Mouse (Mus musculus) heart, embryonic 12.5 days (tissue): ENCODE data around the gene Msi2. TPM values are rescaled to one million over a fixed set of nuclear protein-coding genes. Genes with fewer than 3 reads are reported as not detected.
A peak's percentile ranks its signal among the peaks of the same experiment; 100 is the strongest.

Experiments
- ATAC-seq: fragments of 200-750 bp; cut with Nextera tagmentation; 2 replicates; pipeline ENCODE4 v1.8.0; 2017; ENCODE audit warnings: moderate TSS enrichment, moderate library complexity; ENCODE audit not compliant: insufficient number of reproducible peaks, low FRiP score
- H3K27ac ChIP-seq: fragments of 300-500 bp; sonication (generic); 2 replicates; pipeline ENCODE4 v1.5.1; 2016; ENCODE audit warnings: mild to moderate bottlenecking, moderate library complexity; ENCODE audit not compliant: poor library complexity, severe bottlenecking
- H3K27me3 ChIP-seq: fragments of 300-500 bp; sonication (generic); replicated peaks from 2 replicates; pipeline ENCODE4 v1.6.1; 2016; ENCODE audit warnings: mild to moderate bottlenecking, moderate library complexity
- H3K36me3 ChIP-seq: fragments of 300-500 bp; sonication (generic); 2 replicates; pipeline ENCODE4 v1.6.1; 2016; ENCODE audit warnings: mild to moderate bottlenecking, moderate library complexity
- H3K4me1 ChIP-seq: fragments of 300-500 bp; sonication (generic); replicated peaks from 2 replicates; pipeline ENCODE4 v1.6.1; 2016; ENCODE audit warnings: mild to moderate bottlenecking
- H3K4me2 ChIP-seq: fragments of 300-500 bp; sonication (generic); 2 replicates; pipeline ENCODE4 v1.6.1; 2016; ENCODE audit warnings: mild to moderate bottlenecking, moderate library complexity
- H3K4me3 ChIP-seq: fragments of 300-500 bp; sonication (generic); 2 replicates; pipeline ENCODE4 v1.5.1; 2016; ENCODE audit warnings: mild to moderate bottlenecking
- H3K9ac ChIP-seq: fragments of 300-500 bp; sonication (generic); 2 replicates; pipeline ENCODE4 v1.6.1; 2016; ENCODE audit warnings: mild to moderate bottlenecking, moderate library complexity
- H3K9me3 ChIP-seq: fragments of 300-500 bp; sonication (generic); replicated peaks from 2 replicates; pipeline ENCODE4 v1.6.1; 2016; ENCODE audit warnings: mild to moderate bottlenecking, moderate library complexity
- WGBS: fragments of 180-500 bp; shearing (Covaris S2); methylation state at CpG from one replicate; pipeline ENCODE4 v1.1.7; 2016; 5-methylcytosine and 5-hydroxymethylcytosine counted together
- polyA plus RNA-seq: library from polyadenylated mRNA; unstranded; fragments of >200 nt; fragmentation: Nextera tagmentation; extraction: Ambion mirVana; gene quantifications from 2 replicates; pipeline ENCODE4 v1.2.1, GENCODE M21; 2016

Gene Msi2
- polyA plus RNA-seq, 1 experiment from 2014 or later, result 20.5 TPM

DNA sequence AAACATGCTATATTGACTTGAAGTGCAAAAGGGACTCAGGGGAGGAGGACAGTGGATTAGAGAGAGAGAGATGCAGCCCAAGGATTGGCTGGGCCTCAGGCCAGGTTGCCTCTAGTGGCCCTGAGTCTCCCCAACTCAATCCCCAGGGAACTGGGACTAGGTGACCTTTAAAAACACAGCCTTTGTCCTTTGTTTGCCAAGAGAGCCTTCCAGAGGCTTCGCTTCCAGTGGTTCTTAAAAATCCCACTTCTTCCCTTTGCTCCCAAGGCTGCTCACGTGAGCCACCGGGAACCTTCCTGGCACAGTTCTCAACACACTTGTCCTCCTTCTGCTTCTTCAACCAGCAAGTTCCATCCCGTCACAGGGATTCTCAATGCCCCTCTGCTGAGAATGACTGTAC is 159.6 kb downstream of the Msi2 start:
- no peak overlapping the region for H3K4me3 ChIP-seq
- H3K27me3 ChIP-seq, result no peaks in the 10 kb centered on the region
- H3K9ac ChIP-seq, result no peak overlapping the region
- no peak for ATAC-seq
- H3K4me1 ChIP-seq, result peaks cover 91% of the 10 kb centered on the region
- H3K9me3 ChIP-seq, result no peaks in the 10 kb centered on the region
- WGBS, result 88% methylated on average over 4 of the region's 4 CpGs
- peaks cover 3% of the 10 kb centered on the region; the same call in 1 of the 2 replicates for H3K36me3 ChIP-seq
- peak overlapping the region; percentile 77 for H3K27ac ChIP-seq
- H3K4me2 ChIP-seq, result no peak overlapping the region

DNA sequence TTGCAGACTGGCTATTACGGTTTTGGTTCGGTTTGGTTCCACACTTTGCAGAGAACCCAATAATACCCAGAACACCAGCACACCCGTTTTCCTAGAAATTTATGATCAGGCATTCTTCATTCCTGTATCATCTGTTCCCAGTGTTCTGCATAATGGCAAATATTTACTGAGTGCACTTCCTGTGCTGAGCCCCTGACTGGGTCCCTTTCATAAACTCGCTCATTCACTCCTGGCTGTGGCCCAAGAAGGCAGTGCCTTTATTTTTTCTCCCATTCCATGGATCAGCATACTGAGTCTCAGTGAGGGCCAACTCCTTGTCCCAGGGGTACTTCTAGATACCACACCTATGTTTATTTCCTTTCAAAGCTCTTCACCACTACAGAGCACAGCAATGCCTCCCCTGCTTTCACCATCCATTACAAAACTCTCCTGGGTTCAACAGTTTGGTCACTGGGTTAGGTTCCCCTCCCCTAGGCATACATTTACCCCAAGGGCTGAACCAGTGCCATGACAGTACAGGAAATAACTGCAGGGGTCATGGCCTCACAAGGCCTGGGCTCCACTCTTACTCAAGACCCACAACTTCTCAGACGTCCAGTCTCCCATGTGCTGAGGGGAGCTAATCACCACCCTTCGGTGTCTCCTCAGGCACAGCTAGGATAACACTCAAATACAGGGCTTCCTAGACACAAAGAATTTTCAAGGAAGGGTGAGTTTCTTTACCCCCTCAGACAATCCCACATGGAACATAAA is 160.3 kb downstream of the Msi2 start:
- WGBS, result 62% methylated on average over 6 of the region's 6 CpGs

DNA sequence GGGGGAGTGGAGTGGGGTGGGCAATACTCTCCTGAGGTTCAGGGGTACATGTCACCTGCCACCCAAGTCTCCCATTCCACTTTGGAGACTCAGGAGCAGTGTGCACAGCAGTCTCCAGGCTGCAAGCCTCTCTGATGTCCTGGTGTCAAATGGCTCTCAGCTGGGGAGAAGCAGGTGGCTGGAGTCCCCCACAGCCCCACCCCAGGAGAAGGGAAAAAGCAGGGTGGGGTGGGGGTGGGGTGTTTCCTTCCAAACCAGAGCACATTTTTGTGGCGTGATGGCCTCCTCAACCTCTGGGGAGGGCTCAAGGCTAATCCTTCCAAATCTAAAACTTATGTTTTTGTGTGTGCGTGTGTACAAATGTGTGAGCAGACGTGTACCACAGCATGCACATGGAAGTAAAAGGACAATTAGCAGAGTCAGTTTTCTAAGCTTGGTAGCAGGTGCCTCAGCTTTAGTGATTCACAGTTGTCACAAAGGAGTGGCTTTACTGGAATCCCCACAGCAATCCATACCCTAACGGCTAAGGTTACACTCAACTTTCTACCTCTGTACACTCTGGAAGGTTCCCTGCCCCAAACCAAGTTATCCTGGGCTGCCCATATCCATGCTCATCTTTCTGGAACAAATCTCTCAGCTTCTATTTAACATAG is 161.1 kb downstream of the Msi2 start:
- no peaks in the 10 kb centered on the region for H3K27me3 ChIP-seq
- peak overlapping the region; percentile 77 for H3K27ac ChIP-seq
- no peak overlapping the region for H3K9ac ChIP-seq
- H3K4me3 ChIP-seq, result no peak overlapping the region
- ATAC-seq, result no peak
- H3K36me3 ChIP-seq, result no peaks in the 10 kb centered on the region
- no peaks in the 10 kb centered on the region for H3K9me3 ChIP-seq
- H3K4me2 ChIP-seq, result no peak overlapping the region
- peaks cover 97% of the 10 kb centered on the region for H3K4me1 ChIP-seq
- 64% methylated on average over 4 of the region's 4 CpGs for WGBS

More for the DNA sequence above, 160.3 kb downstream of the Msi2 start:
- peak overlapping the region; percentile 77; the same call in 1 of the 2 replicates for H3K27ac ChIP-seq
- peaks cover 97% of the 10 kb centered on the region for H3K4me1 ChIP-seq
- H3K4me2 ChIP-seq, result no peak overlapping the region
- H3K4me3 ChIP-seq, result no peak overlapping the region
- no peak overlapping the region for H3K9ac ChIP-seq
- no peaks in the 10 kb centered on the region for H3K27me3 ChIP-seq
- no peak for ATAC-seq
- H3K9me3 ChIP-seq, result no peaks in the 10 kb centered on the region
- no peaks in the 10 kb centered on the region for H3K36me3 ChIP-seq

DNA sequence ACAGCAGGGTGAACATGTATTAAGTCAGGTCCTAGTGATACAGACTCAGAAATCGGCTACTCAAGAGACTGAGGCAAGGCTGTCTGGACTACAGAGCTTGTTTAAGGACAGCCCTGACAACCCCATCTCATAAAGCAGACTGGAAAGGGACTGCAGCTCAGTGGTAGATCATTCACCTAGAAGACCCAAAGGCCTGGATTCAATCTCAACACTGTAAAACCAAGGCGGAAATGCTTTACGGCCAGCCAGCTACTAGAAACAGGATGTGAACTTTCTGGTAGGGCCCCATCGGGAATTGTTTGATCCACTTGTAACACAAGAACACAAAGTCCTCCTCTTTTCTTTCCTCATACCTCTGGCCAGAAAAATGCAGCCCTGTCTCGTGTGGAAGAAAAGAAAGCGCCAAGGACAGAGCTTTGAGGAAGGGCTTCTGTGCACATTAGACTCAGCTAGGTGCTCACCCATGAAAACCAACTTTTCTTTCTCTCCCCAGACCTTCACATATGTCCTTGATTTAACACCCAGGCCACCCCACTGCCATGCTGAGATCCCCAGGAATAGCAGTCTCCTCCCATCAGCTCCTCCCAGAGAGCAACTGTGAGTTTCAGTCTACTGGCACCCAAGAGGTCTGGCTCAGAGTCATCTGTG is 162.3 kb downstream of the Msi2 start:
- peak overlapping the region; percentile 44; the same call in 1 of the 2 replicates for H3K9ac ChIP-seq
- 12% methylated on average over 6 of the region's 6 CpGs for WGBS

DNA sequence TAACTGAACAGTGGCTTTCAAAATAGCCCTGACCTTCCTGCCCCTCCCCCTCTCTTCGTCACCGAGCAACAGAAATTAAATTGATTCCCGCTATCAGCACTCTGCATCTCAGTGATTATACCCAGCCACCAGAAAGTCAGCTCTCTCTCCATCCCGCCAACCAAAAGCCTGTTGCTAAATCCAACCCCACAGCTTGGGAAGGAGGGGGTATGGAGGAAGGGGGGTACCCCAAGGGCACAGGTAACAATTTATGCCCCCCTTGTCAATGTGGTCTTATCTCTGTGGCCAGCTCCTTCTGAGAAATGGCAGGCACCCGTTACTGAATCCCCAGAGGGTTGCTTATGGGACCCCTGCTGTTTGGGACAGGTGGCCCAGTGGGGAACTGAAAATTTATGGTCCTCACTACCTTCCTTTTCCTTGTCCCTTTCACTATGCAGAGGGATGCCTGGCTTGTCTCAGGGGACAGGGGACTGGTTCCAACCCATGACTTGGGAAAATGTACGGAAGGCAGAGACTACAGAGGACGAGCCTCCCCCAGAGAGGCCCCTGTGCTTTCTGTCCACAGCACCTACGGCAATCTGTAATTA is 163.0 kb downstream of the Msi2 start:
- Histone ChIP-seq H3K9ac (0 out of 2 replicates have a peak overlapping the region, but pooled peaks have one; percentile 52), H3K9me3 (no peaks in the 10 kb centered on the region), H3K27ac (peak overlapping the region; percentile 90), H3K27me3 (no peaks in the 10 kb centered on the region), H3K4me1 (peaks cover 97% of the 10 kb centered on the region), H3K4me2 (peak overlapping the region; percentile 36), H3K36me3 (no peaks in the 10 kb centered on the region), H3K4me3 (no peak overlapping the region)
- ATAC-seq, result peak; percentile 37; the same call in 1 of the 2 replicates
- 24% methylated on average over 8 of the region's 8 CpGs for WGBS

More for the DNA sequence above, 162.3 kb downstream of the Msi2 start:
- no peak overlapping the region for H3K4me3 ChIP-seq
- H3K4me2 ChIP-seq, result peak overlapping the region; percentile 36
- no peaks in the 10 kb centered on the region for H3K36me3 ChIP-seq
- no peaks in the 10 kb centered on the region for H3K9me3 ChIP-seq
- no peaks in the 10 kb centered on the region for H3K27me3 ChIP-seq
- peak; percentile 30; the same call in 1 of the 2 replicates for ATAC-seq
- peak overlapping the region; percentile 90 for H3K27ac ChIP-seq
- peaks cover 97% of the 10 kb centered on the region for H3K4me1 ChIP-seq

DNA sequence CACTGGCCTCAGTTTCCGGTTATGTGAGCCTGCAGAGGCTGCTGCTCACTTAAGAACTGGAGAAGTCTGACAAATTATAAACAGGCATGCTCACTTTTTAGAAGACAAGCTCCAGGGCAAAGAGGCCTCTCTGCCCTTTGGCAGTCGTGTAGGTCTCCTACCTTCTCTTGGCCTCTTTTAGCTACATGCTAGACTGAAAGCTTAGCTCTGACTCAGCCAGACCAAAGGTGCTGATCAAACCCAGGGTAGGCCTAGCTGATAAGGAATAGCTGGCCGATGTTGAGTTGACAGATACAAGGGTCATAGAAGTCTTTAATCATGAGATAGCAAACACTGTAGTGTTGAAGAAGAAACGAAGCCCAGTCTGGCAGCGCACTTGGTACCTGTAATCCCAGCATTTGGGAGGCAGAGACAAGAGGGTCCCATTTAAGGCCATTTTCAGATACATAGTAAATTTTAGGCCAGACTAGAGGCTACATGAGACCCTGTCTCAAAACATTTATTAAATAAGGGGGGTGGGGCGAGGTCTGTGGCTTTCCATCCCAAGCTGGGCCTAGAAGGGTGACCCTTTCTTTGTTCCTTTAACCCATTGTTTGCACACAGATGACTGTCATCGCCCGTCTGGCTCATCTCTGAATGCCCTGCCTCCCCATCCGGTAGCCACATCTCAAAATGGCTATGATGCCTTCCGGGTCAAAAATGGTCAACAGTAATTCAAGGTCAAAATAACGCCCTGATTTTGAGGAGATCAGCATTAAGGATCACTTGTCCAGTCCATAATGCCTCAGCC is 164.6 kb downstream of the Msi2 start:
- ATAC-seq, result peak; percentile 12; the same call in 1 of the 2 replicates
- Histone ChIP-seq H3K27me3 (no peaks in the 10 kb centered on the region), H3K4me1 (peaks cover 98% of the 10 kb centered on the region), H3K27ac (peak overlapping the region; percentile 70), H3K4me2 (0 out of 2 replicates have a peak overlapping the region, but pooled peaks have one; percentile 5), H3K9me3 (no peaks in the 10 kb centered on the region), H3K4me3 (no peak overlapping the region), H3K36me3 (no peaks in the 10 kb centered on the region), H3K9ac (peak overlapping the region; percentile 55)
- 46% methylated on average over 11 of the region's 11 CpGs for WGBS

DNA sequence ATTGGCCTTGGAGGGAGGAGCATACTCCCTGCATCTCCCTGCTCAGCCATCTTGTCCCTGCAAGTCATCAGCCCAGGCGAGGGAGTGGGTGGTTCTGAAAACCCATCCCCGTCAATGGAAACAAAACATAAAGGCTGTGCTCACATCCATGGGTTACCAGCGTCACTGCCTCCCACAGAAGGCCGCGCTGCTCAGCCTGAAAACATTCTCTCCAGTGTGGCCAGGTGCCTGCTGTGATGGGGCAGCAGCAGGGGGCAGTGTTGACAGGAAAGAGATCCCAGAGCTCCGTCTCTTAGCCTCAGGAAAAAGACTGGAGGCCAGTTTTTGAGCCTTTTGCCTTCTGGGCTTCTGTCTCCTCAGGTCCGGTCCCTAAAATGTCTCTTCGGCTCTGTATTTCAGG is 165.3 kb downstream of the Msi2 start:
- H3K27ac ChIP-seq, result peak overlapping the region; percentile 70
- peak; percentile 36; the same call in 1 of the 2 replicates for ATAC-seq
- H3K4me1 ChIP-seq, result peaks cover 98% of the 10 kb centered on the region
- 0 out of 2 replicates have a peak overlapping the region, but pooled peaks have one; percentile 5 for H3K4me2 ChIP-seq
- 20% methylated on average over 8 of the region's 8 CpGs for WGBS
- H3K27me3 ChIP-seq, result no peaks in the 10 kb centered on the region
- H3K36me3 ChIP-seq, result no peaks in the 10 kb centered on the region
- peak overlapping the region; percentile 55 for H3K9ac ChIP-seq
- H3K4me3 ChIP-seq, result no peak overlapping the region
- H3K9me3 ChIP-seq, result no peaks in the 10 kb centered on the region

DNA sequence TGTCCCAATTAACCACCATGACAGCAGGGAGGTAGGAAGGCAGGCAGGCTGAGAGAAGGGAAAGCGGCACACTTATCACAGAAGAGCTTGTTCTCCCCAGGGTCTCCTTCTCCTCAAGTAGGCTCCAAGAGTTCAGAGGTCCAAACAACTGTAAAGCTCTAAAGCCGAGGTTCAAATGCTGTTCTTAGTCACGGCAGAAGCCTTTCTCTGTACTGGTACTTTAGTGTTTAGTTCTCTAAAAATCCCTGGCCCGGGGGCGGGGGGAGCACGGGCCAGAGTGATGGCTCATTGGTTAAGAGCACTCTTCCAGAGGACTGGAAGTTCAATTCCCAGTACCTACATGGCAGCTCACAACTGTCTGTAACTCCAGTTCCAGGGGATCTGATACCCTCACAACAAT is 165.9 kb downstream of the Msi2 start:
- Histone ChIP-seq H3K4me1 (peaks cover 98% of the 10 kb centered on the region), H3K4me2 (no peak overlapping the region), H3K36me3 (no peaks in the 10 kb centered on the region), H3K27me3 (no peaks in the 10 kb centered on the region), H3K4me3 (no peak overlapping the region), H3K27ac (peak overlapping the region; percentile 75; the same call in 1 of the 2 replicates), H3K9ac (no peak overlapping the region; the same call in 1 of the 2 replicates), H3K9me3 (no peaks in the 10 kb centered on the region)
- 74% methylated on average over 6 of the region's 6 CpGs for WGBS
- ATAC-seq, result no peak

DNA sequence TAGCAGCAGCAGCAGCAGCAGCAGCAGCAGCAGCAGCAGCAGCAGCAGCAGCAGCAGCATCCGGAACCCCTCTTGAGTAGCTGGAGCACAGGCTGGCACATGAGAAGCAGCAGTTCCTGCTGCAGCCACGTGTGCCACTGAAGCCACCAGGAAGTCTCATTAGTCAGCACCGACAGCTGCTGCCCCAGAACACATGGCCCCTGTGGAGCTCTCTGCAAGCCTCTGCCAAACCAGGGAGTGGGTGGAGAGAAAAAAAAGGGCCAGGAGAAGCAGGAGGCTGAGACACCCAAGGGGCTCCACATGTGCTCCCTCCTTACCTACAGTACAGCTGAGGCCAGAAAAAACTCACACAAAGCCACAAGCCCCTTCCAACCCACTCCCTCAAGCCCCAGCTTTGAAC is 167.3 kb downstream of the Msi2 start:
- Histone ChIP-seq H3K4me3 (no peak overlapping the region), H3K9ac (peak overlapping the region; percentile 48), H3K36me3 (no peaks in the 10 kb centered on the region), H3K27me3 (no peaks in the 10 kb centered on the region), H3K4me1 (peaks cover 96% of the 10 kb centered on the region), H3K27ac (peak overlapping the region; percentile 75), H3K4me2 (peak overlapping the region; percentile 2; the same call in 1 of the 2 replicates), H3K9me3 (no peaks in the 10 kb centered on the region)
- WGBS, result 8% methylated on average over 3 of the region's 3 CpGs
- no peak for ATAC-seq
